Mouse (Mus musculus) adrenal gland (tissue): ENCODE results near the gene Ip6k3.

Source experiments
- intact Hi-C: fragments of 180-260 bp; cut with DNase I; formaldehyde crosslinking; loops from one replicate; pipeline ENCODE4 v1.15.1; 2025

Ip6k3 gene

GRCm38 (mm10) chr17:27154256-27154655 lies 13.3 kb downstream of the Ip6k3 start:
- intact Hi-C loops = no loop called here

GRCm38 (mm10) chr17:27153773-27154193 lies 13.8 kb downstream of the Ip6k3 start:
- intact Hi-C loops = no loop called here

- intact Hi-C loops = no loop called here
Observed at GRCm38 (mm10) chr17:27152976-27153723, 14.4 kb downstream of the Ip6k3 start.

- intact Hi-C loops = no loop called here
Observed at GRCm38 (mm10) chr17:27151411-27151810, 16.2 kb downstream of the Ip6k3 start.

GRCm38 (mm10) chr17:27150871-27151270 lies 16.7 kb downstream of the Ip6k3 start:
- intact Hi-C loops = no loop called here

GRCm38 (mm10) chr17:27146323-27146923 lies 21.2 kb downstream of the Ip6k3 start:
- intact Hi-C loops = no loop called here

- intact Hi-C loops = no loop called here
Observed at GRCm38 (mm10) chr17:27144152-27144551, 23.4 kb downstream of the Ip6k3 start.

GRCm38 (mm10) chr17:27141971-27142450 lies 25.6 kb downstream of the Ip6k3 start:
- intact Hi-C loops = no loop called here

GRCm38 (mm10) chr17:27140262-27140661 lies 27.3 kb downstream of the Ip6k3 start:
- intact Hi-C loops = no loop called here

GRCm38 (mm10) chr17:27139304-27139703 lies 28.3 kb downstream of the Ip6k3 start:
- intact Hi-C loops = loop anchor here (5.0 to 10.0 kb wide), 2 partner anchors 53 to 375 kb away; no protein-coding TSS in a partner anchor

GRCm38 (mm10) chr17:27138396-27138795 lies 29.2 kb downstream of the Ip6k3 start:
- intact Hi-C loops = loop anchor here (5.0 to 10.0 kb wide), 2 partner anchors 54 to 376 kb away; no protein-coding TSS in a partner anchor

- intact Hi-C loops = loop anchor here (5.0 to 10.0 kb wide), 2 partner anchors 58 to 380 kb away; no protein-coding TSS in a partner anchor
Observed at GRCm38 (mm10) chr17:27134715-27135114, 32.9 kb downstream of the Ip6k3 start.

GRCm38 (mm10) chr17:27134187-27134586 lies 33.4 kb downstream of the Ip6k3 start:
- intact Hi-C loops = loop anchor here (10.0 kb wide), 1 partner anchor 381 kb away; no protein-coding TSS in a partner anchor

GRCm38 (mm10) chr17:27133551-27134141 lies 33.9 kb downstream of the Ip6k3 start, which contains the start of gene Uqcc2:
Uqcc2 (minus strand) TSS chr17:27133916.
- intact Hi-C loops = loop anchor here (10.0 kb wide), 1 partner anchor 381 kb away; no protein-coding TSS in a partner anchor

- intact Hi-C loops = loop anchor here (10.0 kb wide), 1 partner anchor 383 kb away; no protein-coding TSS in a partner anchor
Observed at GRCm38 (mm10) chr17:27132238-27132637, 35.4 kb downstream of the Ip6k3 start.

- intact Hi-C loops = loop anchor here (10.0 kb wide), 1 partner anchor 384 kb away; no protein-coding TSS in a partner anchor
Observed at GRCm38 (mm10) chr17:27131240-27131665, 36.3 kb downstream of the Ip6k3 start.

- intact Hi-C loops = loop anchor here (10.0 kb wide), 1 partner anchor 385 kb away; no protein-coding TSS in a partner anchor
Observed at GRCm38 (mm10) chr17:27130246-27130645, 37.3 kb downstream of the Ip6k3 start.

GRCm38 (mm10) chr17:27129819-27130218 lies 37.8 kb downstream of the Ip6k3 start:
- intact Hi-C loops = loop anchor here (10.0 kb wide), 1 partner anchor 385 kb away; no protein-coding TSS in a partner anchor

GRCm38 (mm10) chr17:27129291-27129690 lies 38.3 kb downstream of the Ip6k3 start:
- intact Hi-C loops = no loop called here

GRCm38 (mm10) chr17:27128189-27128588 lies 39.4 kb downstream of the Ip6k3 start:
- intact Hi-C loops = no loop called here

- intact Hi-C loops = no loop called here
Observed at GRCm38 (mm10) chr17:27126974-27127373, 40.6 kb downstream of the Ip6k3 start.
